Mouse (Mus musculus) urinary bladder, postnatal 14 days (tissue): Measurements from ENCODE around the gene Hspa1l.
"Not testable (repeated sequence)": the region's sequence is repeated elsewhere in the genome, so short reads cannot be mapped to it uniquely, and the experiment has no call there.

ENCODE experiments used
- DNase-seq: peaks from one replicate; pipeline ENCODE4 v3.0.0; 2021; ENCODE audit warnings: low spot score

Hspa1l gene

GRCm38 (mm10) chr17:34972069-34972749 is at the start of gene Hspa1l, which contains the start of gene Hspa1a:
Gene Hspa1l (plus strand): TSS chr17:34972703.
Gene Hspa1a (minus strand): TSS chr17:34972156.
- peak; percentile 82 for DNase-seq

DNA sequence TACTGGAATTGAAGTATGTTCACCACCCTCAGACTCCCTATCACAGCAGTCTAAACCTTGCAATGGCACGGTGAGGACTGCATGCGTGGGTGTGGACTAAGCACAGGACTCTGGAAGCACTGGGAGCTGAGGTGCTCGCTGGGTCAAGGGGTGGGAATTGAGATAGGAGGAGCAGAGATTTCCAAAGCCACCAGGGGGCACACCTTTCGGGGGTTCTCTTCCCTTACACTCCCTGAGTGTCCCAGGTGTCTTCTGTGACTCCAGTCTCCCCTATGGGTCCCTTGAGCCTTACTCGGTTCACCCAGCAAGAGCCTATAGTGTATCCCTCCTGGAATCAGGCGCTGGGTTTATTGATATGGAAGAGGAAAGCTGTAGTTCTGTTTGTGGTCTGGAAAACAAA is 49.6 kb upstream of the Hspa1l start:
- DNase-seq: no peak

DNA sequence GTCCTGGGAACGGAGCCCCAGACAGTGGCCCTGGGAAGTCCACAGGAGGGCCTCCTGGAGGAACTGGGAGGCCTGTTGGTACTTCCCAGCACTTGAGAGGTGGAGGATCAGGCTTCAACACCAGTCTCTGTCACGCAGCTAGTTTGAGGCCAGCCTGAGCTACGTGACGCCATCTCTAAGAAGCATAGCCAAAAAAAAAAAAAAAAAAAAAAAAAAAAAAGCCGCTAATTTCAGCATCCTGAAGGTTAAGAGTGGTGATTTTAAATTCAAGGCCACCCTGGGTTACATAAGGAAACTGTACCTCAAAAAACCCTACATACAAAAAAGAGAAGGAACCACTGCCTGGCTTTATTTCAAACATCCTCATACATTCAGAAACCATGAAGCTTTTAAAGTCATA is 48.2 kb upstream of the Hspa1l start:
- DNase-seq: no peak

DNA sequence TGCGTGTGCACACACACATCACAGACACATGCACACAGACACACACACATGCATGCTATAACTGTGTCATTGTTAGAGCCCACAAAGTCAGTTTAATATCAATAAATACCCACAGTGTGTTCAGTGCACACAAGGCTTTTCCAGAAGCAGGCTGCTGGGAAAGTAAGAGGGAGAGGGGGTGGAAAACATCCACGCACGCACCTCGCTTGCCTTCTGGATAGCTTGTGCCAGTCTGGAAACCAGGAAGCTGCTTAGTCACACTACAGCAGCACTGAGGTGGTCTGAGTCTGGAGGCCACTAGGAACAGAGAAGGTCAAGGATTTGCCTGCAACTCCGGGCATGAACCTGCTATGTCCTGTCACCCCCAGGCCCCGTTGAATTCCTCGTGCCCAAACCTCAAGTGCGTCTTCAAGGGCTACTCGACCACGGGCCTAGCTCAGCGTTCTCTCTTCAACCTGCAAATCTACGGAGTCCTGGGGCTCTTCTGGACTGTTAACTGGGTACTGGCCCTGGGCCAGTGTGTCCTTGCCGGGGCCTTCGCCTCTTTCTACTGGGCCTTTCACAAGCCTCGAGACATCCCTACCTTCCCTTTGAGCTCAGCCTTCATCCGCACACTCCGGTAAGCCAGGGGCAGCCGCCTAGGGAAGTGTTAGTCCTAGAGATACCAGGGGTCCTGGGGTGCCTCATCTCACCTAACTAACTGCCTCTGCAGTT is 45.0 kb upstream of the Hspa1l start:
- no peak for DNase-seq

- no peak for DNase-seq
Observed at GRCm38 (mm10) chr17:34928841-34929240, 43.7 kb upstream of the Hspa1l start.

- DNase-seq: peak; percentile 99
Observed at GRCm38 (mm10) chr17:34931061-34931734, 41.3 kb upstream of the Hspa1l start, which contains the start of gene Neu1. Gene Neu1 (plus strand): TSS chr17:34931253.

- no peak for DNase-seq
Observed at GRCm38 (mm10) chr17:34931735-34932098, 40.8 kb upstream of the Hspa1l start.

GRCm38 (mm10) chr17:34932287-34932686 is 40.2 kb upstream of the Hspa1l start:
- no peak for DNase-seq

- DNase-seq: no peak
Observed at GRCm38 (mm10) chr17:34934031-34934430, 38.5 kb upstream of the Hspa1l start.

- no peak for DNase-seq
Observed at GRCm38 (mm10) chr17:34934830-34935229, 37.7 kb upstream of the Hspa1l start.

DNA sequence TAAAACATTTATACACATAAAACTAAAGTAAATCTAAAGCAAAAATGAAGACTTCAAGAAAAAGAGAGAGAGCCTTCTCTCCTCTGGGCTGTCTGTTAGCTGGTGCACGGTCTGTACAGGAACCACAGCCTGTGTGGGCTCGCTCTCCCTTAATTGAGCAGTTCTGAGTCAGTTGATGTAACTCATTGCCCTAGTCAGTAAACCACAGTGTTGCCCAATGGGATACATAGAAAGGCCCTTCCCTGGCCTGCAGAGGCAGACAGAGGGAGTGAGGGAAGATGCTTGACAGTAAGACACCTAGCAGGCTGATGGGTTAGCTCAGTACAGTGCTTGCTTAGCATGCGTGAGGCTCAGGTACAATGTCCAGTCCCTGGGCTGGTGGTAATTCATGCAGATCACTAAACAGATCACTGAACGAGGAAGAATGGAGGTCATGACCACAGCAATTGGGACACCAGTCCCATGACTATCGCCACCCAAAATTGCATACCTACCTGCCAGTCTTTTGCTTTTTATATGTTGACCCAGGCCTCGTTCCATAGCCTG is 34.5 kb upstream of the Hspa1l start:
- DNase-seq: no peak

DNA sequence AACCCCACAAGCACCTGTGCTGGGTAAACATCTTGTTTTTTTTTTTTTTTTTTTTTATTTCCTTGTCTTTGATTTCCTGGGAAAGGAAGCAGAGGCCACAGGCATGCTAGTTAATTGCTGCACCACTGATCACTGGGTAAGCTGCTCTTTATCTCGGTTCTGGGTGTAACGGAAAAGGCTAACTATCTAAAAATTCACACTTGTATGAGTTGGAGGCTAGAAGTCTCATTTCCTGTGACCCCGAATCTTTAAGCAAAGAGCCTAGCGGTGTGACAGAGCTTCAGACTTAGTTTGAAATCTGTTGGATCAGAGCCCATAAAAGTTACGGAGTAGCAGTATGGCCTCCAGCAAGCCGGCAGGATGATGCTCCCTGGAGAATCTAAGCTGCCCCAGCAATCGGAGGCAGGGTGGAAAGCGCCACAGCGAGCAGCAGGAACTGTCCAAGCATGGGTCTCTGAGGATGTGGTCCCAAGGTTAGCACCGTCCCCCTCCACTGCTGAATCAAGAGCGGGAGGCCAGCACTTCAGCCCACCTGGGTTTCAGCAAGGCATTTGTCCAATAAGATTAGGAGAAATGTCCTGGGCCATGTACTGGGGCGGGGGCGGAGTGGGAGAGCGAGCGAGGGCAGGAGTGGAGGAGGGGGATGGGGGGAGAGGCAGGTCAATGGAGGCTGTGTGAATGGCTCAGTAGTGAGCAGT is 31.0 kb upstream of the Hspa1l start:
- no peak for DNase-seq

GRCm38 (mm10) chr17:34943128-34943815 is 29.2 kb upstream of the Hspa1l start:
- no peak for DNase-seq

GRCm38 (mm10) chr17:34944362-34944761 is 28.1 kb upstream of the Hspa1l start:
- peak; percentile 47 for DNase-seq

DNA sequence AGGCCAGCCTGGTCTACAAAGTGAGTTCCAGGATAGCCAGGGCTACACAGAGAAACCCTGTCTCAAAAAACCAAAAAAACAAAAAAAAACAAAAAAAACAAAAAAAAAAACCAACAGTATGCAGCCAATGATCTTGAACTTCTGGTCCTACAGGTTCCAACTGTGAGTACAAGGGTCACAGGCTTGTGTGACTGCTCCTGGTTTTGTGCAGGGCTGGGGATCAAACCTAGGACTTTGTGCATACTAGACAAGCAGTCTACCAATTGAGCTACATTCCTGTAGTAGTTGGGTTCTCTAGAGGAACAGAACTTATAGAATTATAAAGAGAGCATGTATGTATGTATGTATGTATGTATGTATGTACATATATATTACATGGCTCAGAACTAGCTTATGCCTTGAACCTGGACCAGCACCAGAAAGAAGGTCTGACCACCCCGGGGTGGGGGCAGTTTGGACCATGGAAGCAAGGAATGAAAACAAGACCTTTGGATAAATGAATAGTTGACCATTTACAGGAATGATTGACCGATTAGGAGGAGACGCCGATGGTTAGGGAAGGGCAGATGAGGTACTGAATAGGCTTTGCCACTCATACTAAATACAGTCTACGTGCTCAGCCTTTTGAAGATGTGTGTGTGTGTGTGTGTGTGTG is 25.9 kb upstream of the Hspa1l start:
- DNase-seq: no peak

- peak; percentile 41 for DNase-seq
Observed at GRCm38 (mm10) chr17:34947606-34948005, 24.9 kb upstream of the Hspa1l start.

DNA sequence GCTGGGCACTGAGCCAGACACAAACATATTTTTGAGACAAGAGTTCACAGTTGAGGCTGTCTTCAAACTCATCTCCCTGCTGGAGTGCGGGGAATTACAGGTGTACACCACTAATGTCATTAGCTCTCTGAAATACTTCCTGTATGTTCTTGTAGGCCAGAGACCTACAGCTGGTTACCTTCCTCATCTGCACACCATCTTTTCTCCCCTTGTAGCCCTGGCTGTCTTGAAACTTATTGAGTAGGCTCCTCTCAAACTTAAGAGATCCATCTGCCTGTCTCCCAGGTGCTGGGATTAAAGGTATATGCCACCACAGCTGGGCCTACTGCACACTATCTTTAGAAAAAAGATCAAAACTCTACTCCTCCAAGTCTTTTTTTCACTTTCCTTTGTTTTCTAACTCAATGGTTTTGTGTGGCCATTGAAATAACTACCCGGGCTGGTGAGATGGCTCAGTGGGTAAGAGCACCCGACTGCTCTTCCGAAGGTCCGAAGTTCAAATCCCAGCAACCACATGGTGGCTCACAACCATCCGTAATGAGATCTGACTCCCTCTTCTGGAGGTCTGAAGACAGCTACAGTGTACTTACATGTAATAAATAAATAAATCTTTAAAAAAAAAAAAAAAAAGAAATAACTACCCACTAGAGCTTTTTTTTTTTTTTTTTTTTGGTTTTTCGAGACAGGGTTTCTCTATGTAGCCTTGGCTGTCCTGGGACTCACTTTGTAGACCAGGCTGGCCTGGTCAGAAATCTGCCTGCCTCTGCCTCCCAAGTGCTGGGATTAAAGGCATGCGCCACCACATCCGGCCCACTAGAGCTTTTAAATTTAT is 23.6 kb upstream of the Hspa1l start:
- not testable (repeated sequence) for DNase-seq

- DNase-seq: no peak
Observed at GRCm38 (mm10) chr17:34949553-34949969, 22.9 kb upstream of the Hspa1l start.

DNA sequence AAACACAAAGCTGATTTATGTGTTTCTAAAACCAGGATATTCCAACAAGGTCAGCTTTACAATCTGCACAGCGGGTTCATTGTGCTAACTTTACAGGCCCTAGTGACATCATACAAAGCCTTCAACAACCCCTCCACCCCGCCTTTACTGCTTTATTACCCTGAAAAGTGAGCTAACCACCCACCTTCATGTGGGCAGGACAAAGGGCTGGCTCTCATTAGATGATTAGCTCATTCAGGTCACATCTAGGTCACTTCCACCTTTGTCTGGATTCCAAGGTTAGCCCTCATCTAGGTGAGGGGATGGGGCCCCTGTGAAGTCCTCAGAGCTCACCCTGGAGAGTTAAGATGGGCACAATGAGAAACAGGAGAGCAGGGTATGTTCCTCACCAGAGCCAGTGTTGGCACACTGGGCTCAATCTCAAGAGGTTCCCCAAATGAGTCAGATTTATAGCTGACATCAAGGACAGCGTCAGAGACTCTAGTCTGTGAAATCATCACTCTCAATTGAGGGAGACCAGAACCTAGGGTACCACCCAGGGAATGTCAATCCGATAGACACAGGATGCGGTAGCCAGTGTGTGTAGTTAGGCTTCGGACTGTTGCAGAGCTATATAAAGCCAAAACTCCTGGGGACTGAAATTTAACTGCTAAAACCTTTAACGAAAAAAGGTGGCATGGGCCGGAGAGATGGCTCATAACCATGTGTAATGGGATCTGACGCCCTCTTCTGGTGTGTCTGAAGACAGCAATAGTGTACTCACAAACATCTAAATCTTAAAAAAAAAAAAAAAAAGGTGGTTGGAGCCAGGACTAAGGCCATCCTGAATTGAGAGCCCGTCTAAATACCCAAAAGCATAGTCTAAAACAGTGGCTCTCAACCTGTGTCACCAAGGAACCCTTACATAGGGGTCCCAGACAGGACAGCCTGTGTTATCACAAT is 21.7 kb upstream of the Hspa1l start:
- no peak for DNase-seq
